Mouse (Mus musculus) lung, adult 2 months (tissue): ENCODE results near the gene M6pr. TPM values are rescaled to one million over a fixed set of nuclear protein-coding genes. Genes with fewer than 3 reads are reported as not detected.
"Not testable (repeated sequence)": the region's sequence is repeated elsewhere in the genome, so short reads cannot be mapped to it uniquely, and the experiment has no call there.

Experiments
- DNase-seq: peaks from one replicate; pipeline ENCODE4 v3.0.0; 2022
- H3K4me1 ChIP-seq: fragments of 200-500 bp; 2 replicates; pipeline ENCODE4 v1.6.1; 2011; ENCODE audit warnings: low read length; ENCODE audit not compliant: control insufficient read depth, insufficient read depth
- H3K4me3 ChIP-seq: fragments of 200-500 bp; replicated peaks from 2 replicates; pipeline ENCODE3; 2011; ENCODE audit warnings: low read depth, mild to moderate bottlenecking, control low read depth, low read length; ENCODE audit errors: extremely low read depth
- CTCF ChIP-seq: fragments of 200-500 bp; IDR thresholded peaks from 2 replicates; pipeline ENCODE4 v1.5.1; 2011; ENCODE audit warnings: mild to moderate bottlenecking, low read length, control low read depth; ENCODE audit not compliant: insufficient read depth
- POLR2A ChIP-seq: fragments of 200-500 bp; IDR thresholded peaks from 2 replicates; pipeline ENCODE4 v1.6.1; 2011; ENCODE audit warnings: low read depth, mild to moderate bottlenecking, control low read depth, low read length, borderline replicate concordance; ENCODE audit errors: extremely low read depth
- WGBS: fragments of 180-500 bp; shearing (Covaris S2); methylation state at CpG from one replicate; pipeline ENCODE4 v1.1.7; 2018; 5-methylcytosine and 5-hydroxymethylcytosine counted together
- polyA plus RNA-seq: library from polyadenylated mRNA; depleted of rRNA; stranded (reverse); fragments of >200 nt; gene quantifications from 2 replicates; pipeline ENCODE4 v1.2.3, GENCODE M21; 2012; rRNA removed

M6pr gene
- polyA plus RNA-seq, 1 experiment, result 79.0 TPM

GRCm38 (mm10) chr6:122345731-122346130 lies 37.2 kb downstream of the M6pr start:
- no peaks in the 10 kb centered on the region for H3K4me1 ChIP-seq
- no peak for TF ChIP-seq POLR2A
- TF ChIP-seq CTCF, result no peak
- 66% methylated on average over 6 of the region's 6 CpGs for WGBS
- DNase-seq, result no peak
- H3K4me3 ChIP-seq, result no peak overlapping the region

- Histone ChIP-seq H3K4me1 (no peaks in the 10 kb centered on the region), H3K4me3 (no peak overlapping the region)
- TF ChIP-seq POLR2A, result no peak
- no peak for TF ChIP-seq CTCF
- WGBS, result 88% methylated on average over 7 of the region's 7 CpGs
- DNase-seq, result no peak
These were observed 37.9 kb downstream of the M6pr start for GRCm38 (mm10) chr6:122346399-122346798.

GRCm38 (mm10) chr6:122347326-122347725 lies 38.8 kb downstream of the M6pr start:
- not testable (repeated sequence) for H3K4me1 ChIP-seq, DNase-seq, H3K4me3 ChIP-seq
- 48% methylated on average over 1 of the region's 1 CpGs for WGBS

DNA sequence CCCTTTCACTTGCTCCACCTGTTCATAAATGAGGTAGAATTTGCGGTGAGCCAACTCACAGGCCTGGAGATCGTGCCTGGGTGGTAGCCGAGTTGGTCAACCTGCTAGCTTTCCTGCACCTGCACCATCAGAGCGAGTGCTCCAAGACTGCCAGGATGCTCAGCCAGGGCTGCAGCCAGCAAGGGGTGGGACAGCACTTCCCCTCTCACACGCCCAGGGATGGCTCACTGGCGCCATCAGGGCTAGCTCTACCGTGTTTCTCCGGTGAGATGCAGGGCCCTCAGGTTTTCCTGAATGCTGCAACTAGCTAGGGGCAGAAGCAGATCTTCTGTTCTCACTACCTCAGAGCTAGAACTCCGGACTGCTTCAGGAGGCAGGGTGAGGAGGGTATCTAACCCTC lies 47.4 kb downstream of the M6pr start:
- no peaks in the 10 kb centered on the region for H3K4me1 ChIP-seq
- no peak overlapping the region for H3K4me3 ChIP-seq
- TF ChIP-seq CTCF, result no peak
- 57% methylated on average over 9 of the region's 9 CpGs for WGBS
- no peak for DNase-seq

- TF ChIP-seq CTCF (no peak), POLR2A (no peak)
- Histone ChIP-seq H3K4me1 (no peaks in the 10 kb centered on the region), H3K4me3 (no peak overlapping the region)
- 76% methylated on average over 1 of the region's 1 CpGs for WGBS
- DNase-seq, result no peak
These were observed 48.6 kb downstream of the M6pr start for GRCm38 (mm10) chr6:122357089-122357488.

- WGBS, result 37% methylated on average over 3 of the region's 3 CpGs
- TF ChIP-seq POLR2A, result no peak
- no peak for TF ChIP-seq CTCF
- Histone ChIP-seq H3K4me3 (no peak overlapping the region), H3K4me1 (no peaks in the 10 kb centered on the region)
- no peak for DNase-seq
These were observed 57.2 kb downstream of the M6pr start for GRCm38 (mm10) chr6:122365706-122366105.

GRCm38 (mm10) chr6:122366287-122366686 lies 57.8 kb downstream of the M6pr start:
- H3K4me3 ChIP-seq, result no peak overlapping the region
- TF ChIP-seq CTCF (no peak), POLR2A (no peak)
- H3K4me1 ChIP-seq, result no peaks in the 10 kb centered on the region
- DNase-seq, result no peak
- WGBS, result 42% methylated on average over 2 of the region's 2 CpGs

DNA sequence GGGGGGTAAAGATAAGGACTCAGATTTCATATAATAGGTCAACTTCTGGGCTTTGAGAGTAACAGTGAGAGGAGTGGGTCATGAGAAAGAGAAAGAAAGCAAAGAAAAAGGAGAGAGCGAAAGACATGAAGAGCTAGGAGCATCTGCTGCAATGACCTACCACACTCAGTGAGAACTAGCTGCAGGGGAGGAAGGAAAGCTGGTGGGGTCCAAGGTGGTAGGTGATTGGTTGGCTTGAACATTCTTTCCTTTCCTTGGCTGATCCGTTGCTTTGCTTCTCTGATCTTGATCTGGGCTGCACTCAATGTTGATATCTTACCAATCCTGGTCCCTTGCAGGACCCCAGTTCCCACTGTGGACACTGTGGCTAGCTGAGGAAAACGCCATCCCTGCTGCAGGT lies 58.5 kb downstream of the M6pr start:
- H3K4me3 ChIP-seq, result no peak overlapping the region
- no peaks in the 10 kb centered on the region for H3K4me1 ChIP-seq
- TF ChIP-seq CTCF, result no peak
- no peak for TF ChIP-seq POLR2A
- WGBS, result 39% methylated on average over 3 of the region's 3 CpGs
- no peak for DNase-seq

Other genes starting within 250 kb of the M6pr start
- gene Klrg1, start 25.8 kb upstream of the M6pr start, polyA plus RNA-seq, result 0.65 and 0.66 TPM in 2 replicates
- gene Phc1, start 31.8 kb downstream of the M6pr start, polyA plus RNA-seq, result 37.6 and 45.1 TPM in 2 replicates
- 0.33 and 0.42 TPM in 2 replicates for gene Rimklb, start 190.0 kb downstream of the M6pr start, polyA plus RNA-seq
- gene Mfap5, start 197.1 kb downstream of the M6pr start, polyA plus RNA-seq, result 126 and 131 TPM in 2 replicates
- gene Aicda, start 245.1 kb downstream of the M6pr start, polyA plus RNA-seq, result not detected in 2 replicates